Mouse (Mus musculus) heart, embryonic 16.5 days (tissue): ENCODE results near the gene Arpin. TPM values are rescaled to one million over a fixed set of nuclear protein-coding genes. Genes with fewer than 3 reads are reported as not detected.

ENCODE experiments used
- ATAC-seq: fragments of 200-750 bp; cut with Nextera tagmentation; replicated peaks from 2 replicates; pipeline ENCODE4 v1.8.0; 2017; ENCODE audit warnings: moderate number of reproducible peaks; ENCODE audit not compliant: insufficient read depth, low FRiP score; ENCODE audit errors: extremely low read depth
- H3K27ac ChIP-seq: fragments of 300-500 bp; sonication (generic); 2 replicates; pipeline ENCODE4 v1.5.1; 2014; ENCODE audit warnings: mild to moderate bottlenecking, low read length, control low read depth, moderate library complexity
- H3K27me3 ChIP-seq: fragments of 300-500 bp; sonication (generic); 2 replicates; pipeline ENCODE4 v1.6.1; 2014; ENCODE audit warnings: low read length, mixed read lengths; ENCODE audit not compliant: control insufficient read depth, insufficient read depth
- H3K36me3 ChIP-seq: fragments of 300-500 bp; sonication (generic); 2 replicates; pipeline ENCODE4 v1.6.1; 2014; ENCODE audit not compliant: control insufficient read depth, insufficient read depth
- H3K4me1 ChIP-seq: fragments of 300-500 bp; sonication (generic); 2 replicates; pipeline ENCODE4 v1.6.1; 2014; ENCODE audit warnings: low read length, mixed read lengths; ENCODE audit not compliant: control insufficient read depth, insufficient read depth
- H3K4me2 ChIP-seq: fragments of 300-500 bp; sonication (generic); 2 replicates; pipeline ENCODE4 v1.6.1; 2014; ENCODE audit warnings: low read depth, mild to moderate bottlenecking, control low read depth, low read length
- H3K4me3 ChIP-seq: fragments of 300-500 bp; sonication (generic); 2 replicates; pipeline ENCODE4 v1.5.1; 2014; ENCODE audit warnings: mild to moderate bottlenecking, control low read depth, low read length
- H3K9ac ChIP-seq: fragments of 300-500 bp; sonication (generic); 2 replicates; pipeline ENCODE4 v1.6.1; 2014; ENCODE audit warnings: low read length, control low read depth
- H3K9me3 ChIP-seq: fragments of 300-500 bp; sonication (generic); replicated peaks from 2 replicates; pipeline ENCODE4 v1.6.1; 2016; ENCODE audit warnings: low read length; ENCODE audit not compliant: control insufficient read depth
- WGBS: fragments of 180-500 bp; shearing (Covaris S2); extraction: QIAGEN DNeasy Blood & Tissue Kit; methylation state at CpG from one replicate; pipeline ENCODE4 v1.1.7; 2014; 5-methylcytosine and 5-hydroxymethylcytosine counted together
- polyA plus RNA-seq: library from polyadenylated mRNA; unstranded; fragments of >200 nt; fragmentation: Nextera tagmentation; extraction: Ambion mirVana; gene quantifications from 2 replicates; pipeline ENCODE4 v1.2.1, GENCODE M21; 2015

The Arpin gene
- polyA plus RNA-seq, 1 experiment from 2014 or later, result 28.2 TPM

GRCm38 (mm10) chr7:79950236-79950635 is 15.1 kb upstream of the Arpin start:
- H3K9ac ChIP-seq, result no peak overlapping the region
- H3K4me2 ChIP-seq, result no peak overlapping the region
- whole genome bisulfite sequencing, result 64% methylated on average over 6 of the region's 6 CpGs
- no peaks in the 10 kb centered on the region for H3K36me3 ChIP-seq
- 0 out of 2 replicates have a peak, but pooled peaks cover 2% of the 10 kb centered on the region for H3K9me3 ChIP-seq
- no peak overlapping the region for H3K4me3 ChIP-seq
- H3K27me3 ChIP-seq, result no peaks in the 10 kb centered on the region
- H3K27ac ChIP-seq, result no peak overlapping the region
- no peak for ATAC-seq
- no peaks in the 10 kb centered on the region for H3K4me1 ChIP-seq

- H3K36me3 ChIP-seq, result no peaks in the 10 kb centered on the region
- peaks cover 9% of the 10 kb centered on the region for H3K4me1 ChIP-seq
- peak overlapping the region; percentile 70 for H3K9ac ChIP-seq
- H3K27ac ChIP-seq, result peak overlapping the region; percentile 86
- 15% methylated on average over 19 of the region's 19 CpGs for whole genome bisulfite sequencing
- ATAC-seq, result peak; percentile 31; the same call in 1 of the 2 replicates
- H3K9me3 ChIP-seq, result peaks cover 3% of the 10 kb centered on the region; the same call in 1 of the 2 replicates
- peak overlapping the region; percentile 55 for H3K4me3 ChIP-seq
- H3K4me2 ChIP-seq, result peak overlapping the region; percentile 88
- no peaks in the 10 kb centered on the region for H3K27me3 ChIP-seq
Measured at GRCm38 (mm10) chr7:79935511-79936205, 499 bp upstream of the Arpin start.

- H3K27me3 ChIP-seq, result no peaks in the 10 kb centered on the region
- peak overlapping the region; percentile 86 for H3K27ac ChIP-seq
- 0 out of 2 replicates have a peak, but pooled peaks cover 1% of the 10 kb centered on the region for H3K36me3 ChIP-seq
- peak overlapping the region; percentile 55 for H3K4me3 ChIP-seq
- 0 out of 2 replicates have a peak, but pooled peaks have one; percentile 8 for ATAC-seq
- H3K4me2 ChIP-seq, result peak overlapping the region; percentile 88
- peaks cover 3% of the 10 kb centered on the region; the same call in 1 of the 2 replicates for H3K9me3 ChIP-seq
- WGBS, result 25% methylated on average over 5 of the region's 5 CpGs
- H3K9ac ChIP-seq, result peak overlapping the region; percentile 70
- peaks cover 9% of the 10 kb centered on the region for H3K4me1 ChIP-seq
Measured at GRCm38 (mm10) chr7:79934461-79934860, 698 bp downstream of the Arpin start.

GRCm38 (mm10) chr7:79928516-79929052 is 6.6 kb downstream of the Arpin start:
- H3K9ac ChIP-seq, result no peak overlapping the region
- WGBS, result 86% methylated on average over 2 of the region's 2 CpGs
- no peak overlapping the region for H3K4me2 ChIP-seq
- H3K4me3 ChIP-seq, result no peak overlapping the region
- no peak for ATAC-seq
- H3K4me1 ChIP-seq, result no peaks in the 10 kb centered on the region
- no peaks in the 10 kb centered on the region for H3K9me3 ChIP-seq
- H3K27ac ChIP-seq, result no peak overlapping the region
- H3K36me3 ChIP-seq, result peaks cover 20% of the 10 kb centered on the region; the same call in 1 of the 2 replicates
- H3K27me3 ChIP-seq, result no peaks in the 10 kb centered on the region

GRCm38 (mm10) chr7:79920344-79920983 is 14.7 kb downstream of the Arpin start, which contains the start of gene Ap3s2:
Ap3s2 (minus strand) TSS chr7:79920649.
- Histone ChIP-seq H3K27ac (peak within 1 kb of the TSS; percentile 85), H3K36me3 (0 out of 2 replicates have a peak, but pooled peaks cover 2% of the 10 kb centered on the region), H3K4me3 (peak within 1 kb of the TSS; percentile 83), H3K4me1 (peaks cover 12% of the 10 kb centered on the region), H3K9ac (peak within 1 kb of the TSS; percentile 91), H3K4me2 (peak within 1 kb of the TSS; percentile 83), H3K27me3 (no peaks in the 10 kb centered on the region), H3K9me3 (no peaks in the 10 kb centered on the region)
- WGBS, result under 1% methylated on average over 34 of the region's 34 CpGs
- peak; percentile 89 for ATAC-seq

- Histone ChIP-seq H3K4me3 (no peak overlapping the region), H3K4me1 (peaks cover 1% of the 10 kb centered on the region), H3K36me3 (peaks cover 10% of the 10 kb centered on the region), H3K9ac (no peak overlapping the region), H3K27me3 (no peaks in the 10 kb centered on the region), H3K9me3 (no peaks in the 10 kb centered on the region), H3K4me2 (no peak overlapping the region), H3K27ac (no peak overlapping the region)
- WGBS, result 74% methylated on average over 3 of the region's 3 CpGs
- ATAC-seq, result no peak
Measured at GRCm38 (mm10) chr7:79914556-79914955, 20.6 kb downstream of the Arpin start.

GRCm38 (mm10) chr7:79907356-79907755 is 27.8 kb downstream of the Arpin start:
- H3K36me3 ChIP-seq, result peaks cover 22% of the 10 kb centered on the region; the same call in 1 of the 2 replicates
- ATAC-seq, result no peak; the same call in 1 of the 2 replicates
- no peaks in the 10 kb centered on the region for H3K27me3 ChIP-seq
- H3K4me1 ChIP-seq, result no peaks in the 10 kb centered on the region
- no peak overlapping the region for H3K27ac ChIP-seq
- 64% methylated on average over 2 of the region's 2 CpGs for WGBS
- no peak overlapping the region for H3K4me2 ChIP-seq
- no peak overlapping the region for H3K4me3 ChIP-seq
- H3K9me3 ChIP-seq, result no peaks in the 10 kb centered on the region
- no peak overlapping the region for H3K9ac ChIP-seq

- Histone ChIP-seq H3K4me3 (no peak overlapping the region), H3K9me3 (no peaks in the 10 kb centered on the region), H3K27ac (no peak overlapping the region), H3K36me3 (peaks cover 24% of the 10 kb centered on the region; the same call in 1 of the 2 replicates), H3K4me1 (no peaks in the 10 kb centered on the region), H3K27me3 (no peaks in the 10 kb centered on the region), H3K4me2 (no peak overlapping the region), H3K9ac (no peak overlapping the region)
- ATAC-seq, result no peak
- 87% methylated on average over 3 of the region's 3 CpGs for WGBS
Measured at GRCm38 (mm10) chr7:79906914-79907313, 28.2 kb downstream of the Arpin start.

GRCm38 (mm10) chr7:79905193-79905592 is 30.0 kb downstream of the Arpin start:
- no peaks in the 10 kb centered on the region for H3K27me3 ChIP-seq
- H3K4me1 ChIP-seq, result no peaks in the 10 kb centered on the region
- no peak overlapping the region for H3K4me2 ChIP-seq
- ATAC-seq, result no peak
- H3K9ac ChIP-seq, result no peak overlapping the region
- H3K9me3 ChIP-seq, result no peaks in the 10 kb centered on the region
- H3K36me3 ChIP-seq, result peaks cover 24% of the 10 kb centered on the region; the same call in 1 of the 2 replicates
- 84% methylated on average over 4 of the region's 4 CpGs for WGBS
- no peak overlapping the region for H3K4me3 ChIP-seq
- no peak overlapping the region for H3K27ac ChIP-seq
